Mouse (Mus musculus) retina, embryonic 14.5 days (tissue): ENCODE measurements at regions not wholly inside any gene's neighbourhood (a gene's known extent, or its start where the extent isn't known, plus 50 kb on each side); places are given as distances from the start of the nearest gene placed in this dataset.

Experiments
- DNase-seq: peaks from one replicate; pipeline ENCODE4 v3.0.0-alpha.2; 2015; ENCODE audit warnings: low spot score

GRCm38 (mm10) chr12:44674541-44674940 lies 345.9 kb downstream of the Nrcam start:
- peak; percentile 62 for DNase-seq

DNA sequence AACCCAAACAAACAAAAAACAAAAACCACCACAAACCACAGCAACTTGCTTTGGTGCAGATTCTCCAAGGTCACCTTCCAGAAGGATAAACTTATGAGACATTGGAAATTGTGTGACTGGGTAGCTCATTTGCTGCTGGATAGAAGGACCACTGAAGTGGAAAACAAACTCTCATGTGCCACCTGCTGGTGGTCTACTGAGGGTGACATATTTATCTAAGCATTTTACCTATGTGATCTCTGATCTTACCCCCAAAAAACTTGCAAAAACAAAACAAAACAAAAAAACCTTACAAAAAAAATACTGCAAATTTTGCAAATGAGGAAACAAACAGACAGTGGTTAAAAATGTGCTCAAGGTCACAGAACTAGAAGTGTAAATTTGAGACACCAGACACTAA lies 346.3 kb downstream of the Nrcam start:
- DNase-seq = peak; percentile 57
